Mouse (Mus musculus) right cerebral cortex, postnatal 36 days (tissue): Measurements from ENCODE around the gene Cant1.
"Not testable (repeated sequence)": the region's sequence is repeated elsewhere in the genome, so short reads cannot be mapped to it uniquely, and the experiment has no call there.

Source experiments
- DNase-seq, 2 experiments: peaks; one replicate each; pipeline ENCODE4 v3.0.0; 2022; ENCODE audit warnings: low spot score in 2 of 2, mixed read lengths in 1 of 2

Gene Cant1

GRCm38 (mm10) chr11:118408051-118408740 is 10.7 kb downstream of the Cant1 start:
- DNase-seq = no peak

GRCm38 (mm10) chr11:118407318-118407910 is 11.5 kb downstream of the Cant1 start:
- no peak for DNase-seq

- no peak for DNase-seq
These were observed 12.4 kb downstream of the Cant1 start for GRCm38 (mm10) chr11:118406521-118406920.

GRCm38 (mm10) chr11:118405311-118405710 is 13.6 kb downstream of the Cant1 start:
- DNase-seq = no peak

- no peak for DNase-seq
These were observed 14.7 kb downstream of the Cant1 start for GRCm38 (mm10) chr11:118403951-118404899.

GRCm38 (mm10) chr11:118403183-118403582 is 15.7 kb downstream of the Cant1 start:
- no peak for DNase-seq

GRCm38 (mm10) chr11:118401760-118402280 is 17.1 kb downstream of the Cant1 start, which contains the start of gene Lgals3bp:
TSS of gene Lgals3bp (minus strand) at chr11:118402092.
- peak; percentile 31 to 54 for DNase-seq

GRCm38 (mm10) chr11:118401195-118401594 is 17.7 kb downstream of the Cant1 start:
- no peak for DNase-seq

- no peak for DNase-seq
These were observed 18.3 kb downstream of the Cant1 start for GRCm38 (mm10) chr11:118400566-118400936.

GRCm38 (mm10) chr11:118399891-118400565 is 18.9 kb downstream of the Cant1 start:
- no peak for DNase-seq

GRCm38 (mm10) chr11:118397806-118398530 is 20.9 kb downstream of the Cant1 start:
- DNase-seq = no peak

GRCm38 (mm10) chr11:118394538-118394937 is 24.3 kb downstream of the Cant1 start:
- no peak for DNase-seq

GRCm38 (mm10) chr11:118393991-118394390 is 24.9 kb downstream of the Cant1 start:
- DNase-seq = no peak

GRCm38 (mm10) chr11:118387816-118388215 is 31.1 kb downstream of the Cant1 start:
- DNase-seq = not testable (repeated sequence)

GRCm38 (mm10) chr11:118379251-118380009 is 39.5 kb downstream of the Cant1 start:
- peak; percentile 42 to 70 for DNase-seq

- DNase-seq = no peak
These were observed 40.2 kb downstream of the Cant1 start for GRCm38 (mm10) chr11:118378656-118379055.

- not testable (repeated sequence) for DNase-seq
These were observed 42.6 kb downstream of the Cant1 start for GRCm38 (mm10) chr11:118376323-118376722.

- DNase-seq = no peak
These were observed 43.0 kb downstream of the Cant1 start for GRCm38 (mm10) chr11:118375881-118376280.

GRCm38 (mm10) chr11:118375461-118375860 is 43.4 kb downstream of the Cant1 start:
- DNase-seq = no peak

- no peak for DNase-seq
These were observed 43.9 kb downstream of the Cant1 start for GRCm38 (mm10) chr11:118375006-118375405.
